Mouse (Mus musculus) MEL (cell line): ENCODE data around the gene Cd48. TPM values are rescaled to one million over a fixed set of nuclear protein-coding genes. Genes with fewer than 3 reads are reported as not detected.
"Not testable (repeated sequence)": the region's sequence is repeated elsewhere in the genome, so short reads cannot be mapped to it uniquely, and the experiment has no call there.

Experiments
- DNase-seq: peaks from one replicate; pipeline ENCODE4 v3.0.0; 2011; ENCODE audit warnings: low read depth, low spot score
- H3K27ac ChIP-seq: 2 replicates; pipeline ENCODE4 v1.5.1; 2012; ENCODE audit warnings: low read depth, mild to moderate bottlenecking, control low read depth, low read length, moderate library complexity; ENCODE audit not compliant: control insufficient read depth
- H3K27me3 ChIP-seq, 2 experiments: fragments of 150-350 bp in 1 of 2; sonication (generic) in 1 of 2; 2 replicates each; pipeline ENCODE4 v1.6.1; 2012; ENCODE audit warnings: low read length in 2 of 2, mild to moderate bottlenecking in 2 of 2, improper control_type of control experiment in 1 of 2, moderate library complexity in 1 of 2; ENCODE audit not compliant: insufficient read depth in 2 of 2, control insufficient read depth in 1 of 2
- H3K36me3 ChIP-seq, 2 experiments: 2 replicates each; pipeline ENCODE4 v1.6.1; 2012 to 2014; ENCODE audit warnings: low read length in 2 of 2, improper control_type of control experiment in 1 of 2, inconsistent platforms in 1 of 2, mild to moderate bottlenecking in 1 of 2; ENCODE audit not compliant: insufficient read depth in 2 of 2, control insufficient read depth in 1 of 2
- H3K4me1 ChIP-seq, 2 experiments: fragments of 150-350 bp in 1 of 2; sonication (generic) in 1 of 2; 2 replicates each; pipeline ENCODE4 v1.6.1; 2012; ENCODE audit warnings: low read length in 2 of 2, improper control_type of control experiment in 1 of 2, mild to moderate bottlenecking in 1 of 2; ENCODE audit not compliant: insufficient read depth in 2 of 2, control insufficient read depth in 1 of 2
- H3K4me3 ChIP-seq, 2 experiments: fragments of 150-350 bp in 1 of 2; sonication (generic) in 1 of 2; 2 replicates each; pipeline ENCODE4 v1.5.1; 2012; ENCODE audit warnings: low read depth in 2 of 2, low read length in 2 of 2, mild to moderate bottlenecking in 2 of 2, moderate library complexity in 2 of 2, control low read depth in 1 of 2, improper control_type of control experiment in 1 of 2; ENCODE audit not compliant: control insufficient read depth in 1 of 2, insufficient read depth in 1 of 2
- H3K79me2 ChIP-seq: 2 replicates; pipeline ENCODE4 v1.6.1; 2012; ENCODE audit warnings: mild to moderate bottlenecking, low read length, moderate library complexity; ENCODE audit not compliant: control insufficient read depth, poor library complexity, insufficient read depth
- H3K9ac ChIP-seq: 2 replicates; pipeline ENCODE4 v1.6.1; 2012; ENCODE audit warnings: low read depth, mild to moderate bottlenecking, control low read depth, low read length, moderate library complexity; ENCODE audit not compliant: control insufficient read depth, poor library complexity, severe bottlenecking
- H3K9me3 ChIP-seq: fragments of 150-350 bp; sonication (generic); replicated peaks from 2 replicates; pipeline ENCODE4 v1.6.1; 2012; ENCODE audit warnings: mild to moderate bottlenecking, low read length, improper control_type of control experiment, moderate library complexity; ENCODE audit not compliant: insufficient read depth
- CTCF ChIP-seq, 3 experiments: IDR thresholded peaks in 2 of 3; conservative IDR thresholded peaks in 1 of 3; 2 replicates each; pipeline ENCODE4 v1.5.1; 2011 to 2012; ENCODE audit warnings: low read length in 3 of 3, low read depth in 2 of 3, mild to moderate bottlenecking in 2 of 3, improper control_type of control experiment in 1 of 3, inconsistent platforms in 1 of 3, mixed read lengths in 1 of 3, moderate library complexity in 1 of 3; ENCODE audit not compliant: control insufficient read depth in 1 of 3, insufficient read depth in 1 of 3, poor library complexity in 1 of 3, severe bottlenecking in 1 of 3
- ELF1 ChIP-seq: IDR thresholded peaks from 2 replicates; pipeline ENCODE4 v1.6.1; 2014; ENCODE audit warnings: low read depth, mild to moderate bottlenecking, inconsistent platforms, low read length, improper control_type of control experiment, moderate library complexity
- EP300 ChIP-seq, 2 experiments: IDR thresholded peaks; 2 replicates each; pipeline ENCODE4 v1.6.1; 2011; ENCODE audit warnings: improper control_type of control experiment in 2 of 2, low read length in 2 of 2, low read depth in 1 of 2, mild to moderate bottlenecking in 1 of 2
- GATA1 ChIP-seq: IDR thresholded peaks from 2 replicates; pipeline ENCODE4 v1.6.1; 2011; ENCODE audit warnings: low read depth, low read length, improper control_type of control experiment
- MAX ChIP-seq: IDR thresholded peaks from 2 replicates; pipeline ENCODE4 v1.6.1; 2011; ENCODE audit warnings: low read length, improper control_type of control experiment
- MYC ChIP-seq: IDR thresholded peaks from 2 replicates; pipeline ENCODE4 v1.6.1; 2011; ENCODE audit warnings: low read depth, mild to moderate bottlenecking, low read length, improper control_type of control experiment, moderate library complexity
- NELFE ChIP-seq: IDR thresholded peaks from 2 replicates; pipeline ENCODE4 v1.6.1; 2011; ENCODE audit warnings: low read depth, low read length, improper control_type of control experiment
- RAD21 ChIP-seq: IDR thresholded peaks from 2 replicates; pipeline ENCODE4 v1.6.1; 2011; ENCODE audit warnings: mild to moderate bottlenecking, low read depth, low read length, improper control_type of control experiment
- RCOR1 ChIP-seq: IDR thresholded peaks from 2 replicates; pipeline ENCODE4 v1.6.1; 2012; ENCODE audit warnings: low read depth, mild to moderate bottlenecking, inconsistent platforms, low read length, improper control_type of control experiment
- SIN3A ChIP-seq: IDR thresholded peaks from 2 replicates; pipeline ENCODE4 v1.6.1; 2012; ENCODE audit warnings: low read length, improper control_type of control experiment, inconsistent platforms
- SMC3 ChIP-seq: IDR thresholded peaks from 2 replicates; pipeline ENCODE4 v1.6.1; 2011; ENCODE audit warnings: low read depth, low read length, improper control_type of control experiment
- TAL1 ChIP-seq: IDR thresholded peaks from 2 replicates; pipeline ENCODE4 v1.6.1; 2012; ENCODE audit warnings: mild to moderate bottlenecking, inconsistent platforms, low read length, moderate library complexity, mixed read lengths
- TCF12 ChIP-seq: IDR thresholded peaks from 2 replicates; pipeline ENCODE4 v1.6.1; 2014; ENCODE audit warnings: low read depth, mild to moderate bottlenecking, inconsistent platforms, low read length, improper control_type of control experiment, moderate library complexity
- ZC3H11A ChIP-seq: IDR thresholded peaks from 2 replicates; pipeline ENCODE4 v1.6.1; 2012; ENCODE audit warnings: low read depth, mild to moderate bottlenecking, inconsistent platforms, low read length, improper control_type of control experiment
- ZMIZ1 ChIP-seq: IDR thresholded peaks from 2 replicates; pipeline ENCODE4 v1.6.1; 2012; ENCODE audit warnings: low read depth, mild to moderate bottlenecking, inconsistent platforms, low read length, improper control_type of control experiment, moderate library complexity
- polyA plus RNA-seq, 2 experiments: library from polyadenylated mRNA; stranded (reverse) in 1 of 2; unstranded in 1 of 2; fragments of >175 nt in 1 of 2; fragments of >200 nt in 1 of 2; gene quantifications; 2 replicates each; pipeline versions ENCODE4 v1.2.1 to v1.2.4; 2012; ENCODE audit warnings: low replicate concordance in 2 of 2, low read depth in 1 of 2; ENCODE audit not compliant: insufficient read length in 2 of 2, insufficient read depth in 1 of 2, missing spikeins in 1 of 2
- total RNA-seq: library from RNA; depleted of rRNA; stranded (reverse); fragments of 300-350 nt; gene quantifications from 2 replicates; pipeline ENCODE4 v1.2.3, GENCODE M21; 2012

Gene Cd48
- total and polyA plus RNA-seq, 3 experiments: 64.6 to 84.6 TPM; not detected in 1

- Histone ChIP-seq H3K9me3 (no peaks in the 10 kb centered on the region), H3K9ac (no peak overlapping the region), H3K4me1 (peaks cover 0 to 4% of the 10 kb centered on the region in 2 experiments; a peak in 2 of 4 replicates), H3K27ac (no peak overlapping the region), H3K79me2 (no peaks in the 10 kb centered on the region), H3K36me3 (peaks cover 0 to 11% of the 10 kb centered on the region in 2 experiments; a peak in 2 of 4 replicates), H3K27me3 (no peaks in the 10 kb centered on the region), H3K4me3 (no peak overlapping the region)
- TF ChIP-seq MAX (0 out of 2 replicates have a peak, but pooled peaks have one; percentile 50), NELFE (no peak)
- peak; percentile 57 for DNase-seq
Measured at GRCm38 (mm10) chr1:171666350-171666749, 15.5 kb upstream of the Cd48 start.

DNA sequence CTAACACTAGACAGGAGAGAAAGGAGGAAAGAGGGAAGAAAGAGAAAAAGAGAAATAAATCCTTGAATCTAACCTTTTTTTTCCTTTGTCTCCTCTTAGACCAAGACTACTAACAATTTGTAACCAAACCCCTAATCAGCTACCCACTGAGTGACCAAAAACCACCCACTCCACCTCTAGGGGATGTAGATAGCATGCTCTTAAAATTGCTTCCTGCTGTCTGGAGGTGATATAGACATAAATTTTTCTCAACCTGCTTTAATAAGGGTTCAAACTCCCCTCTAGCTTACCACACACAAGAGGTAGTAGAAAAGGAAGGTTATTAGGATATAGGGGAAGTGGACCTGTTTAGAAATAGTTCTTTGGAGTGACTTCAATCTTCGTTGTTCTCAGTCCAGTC is 14.6 kb upstream of the Cd48 start:
- Histone ChIP-seq H3K9ac (no peak overlapping the region), H3K4me3 (no peak overlapping the region)
- no peak for DNase-seq
- 0 out of 2 replicates have a peak, but pooled peaks have one; percentile 31 for TF ChIP-seq GATA1
- peak; percentile 50 to 63; a peak in 3 of 4 replicates for TF ChIP-seq EP300 (IDR thresholded peaks at IDR 0.05; ENCODE audit: low read depth in 1 of 2, low read length in 2 of 2)
- 0 out of 2 replicates have a peak, but pooled peaks have one; percentile 31 for TF ChIP-seq TAL1
- peak; percentile 60; the same call in 1 of the 2 replicates for TF ChIP-seq TCF12
- no peak for TF ChIP-seq RCOR1
- no peak for TF ChIP-seq ZMIZ1
- TF ChIP-seq ELF1: no peak
- no peak for TF ChIP-seq SMC3
- TF ChIP-seq, all 39 proteins: peak for 4
- Histone ChIP-seq H3K27ac (no peak overlapping the region), H3K36me3 (peaks cover 0 to 9% of the 10 kb centered on the region in 2 experiments; a peak in 2 of 4 replicates), H3K4me1 (0 out of 4 replicates have a peak, but pooled peaks cover 0 to 2% of the 10 kb centered on the region in 2 experiments), H3K79me2 (no peaks in the 10 kb centered on the region), H3K9me3 (no peaks in the 10 kb centered on the region), H3K27me3 (no peaks in the 10 kb centered on the region)

GRCm38 (mm10) chr1:171672451-171672850 is 9.4 kb upstream of the Cd48 start:
- H3K9ac ChIP-seq, H3K79me2 ChIP-seq, H3K27me3 ChIP-seq, H3K9me3 ChIP-seq, H3K27ac ChIP-seq, H3K4me3 ChIP-seq: not testable (repeated sequence)
- H3K4me1 ChIP-seq: peaks cover 21 to 31% of the 10 kb centered on the region in 2 experiments
- peak; percentile 57 for DNase-seq
- 0 out of 2 replicates have a peak, but pooled peaks have one; percentile 13 for TF ChIP-seq MYC
- TF ChIP-seq ZC3H11A: peak; percentile 94
- TF ChIP-seq SIN3A: peak; percentile 13; the same call in 1 of the 2 replicates
- TF ChIP-seq RAD21: peak; percentile 86
- peak; percentile 86 for TF ChIP-seq SMC3
- TF ChIP-seq CTCF (IDR thresholded peaks at IDR 0.05 in 2 of 3, conservative IDR thresholded peaks at IDR 0.05 in 1 of 3; ENCODE audit: control insufficient read depth in 1 of 3, insufficient read depth in 1 of 3, low read depth in 2 of 3, low read length in 3 of 3, poor library complexity in 1 of 3, severe bottlenecking in 1 of 3): peak in 2 of 3 experiments; percentile 3 to 78; a peak in 3 of 6 replicates
- H3K36me3 ChIP-seq: peaks cover 0 to 34% of the 10 kb centered on the region in 2 experiments; a peak in 2 of 4 replicates
